Mouse (Mus musculus): ENCODE measurements around the gene Tcf3.

GRCm38 (mm10) chr10:80453601-80454000 is 20.2 kb upstream of the Tcf3 start:
- no peak for TF ChIP-seq ZNF384 (IDR thresholded peaks at IDR 0.05; ENCODE audit: low read depth, low read length)
- TF ChIP-seq HCFC1 (IDR thresholded peaks at IDR 0.05; ENCODE audit: borderline replicate concordance, insufficient read depth, low read length), result no peak
- no peak for TF ChIP-seq CHD2 (IDR thresholded peaks at IDR 0.05; ENCODE audit: low read depth, low read length)
- TF ChIP-seq ZC3H11A (IDR thresholded peaks at IDR 0.05; ENCODE audit: borderline replicate concordance, low read depth, low read length), result no peak
